Mouse (Mus musculus) heart, embryonic 16.5 days (tissue): Measurements from ENCODE around the gene Derl2. TPM values are rescaled to one million over a fixed set of nuclear protein-coding genes. Genes with fewer than 3 reads are reported as not detected.

Source experiments
- ATAC-seq: fragments of 200-750 bp; cut with Nextera tagmentation; replicated peaks from 2 replicates; pipeline ENCODE4 v1.8.0; 2017; ENCODE audit warnings: moderate number of reproducible peaks; ENCODE audit not compliant: insufficient read depth, low FRiP score; ENCODE audit errors: extremely low read depth
- H3K27ac ChIP-seq: fragments of 300-500 bp; sonication (generic); 2 replicates; pipeline ENCODE4 v1.5.1; 2014; ENCODE audit warnings: mild to moderate bottlenecking, low read length, control low read depth, moderate library complexity
- H3K27me3 ChIP-seq: fragments of 300-500 bp; sonication (generic); 2 replicates; pipeline ENCODE4 v1.6.1; 2014; ENCODE audit warnings: low read length, mixed read lengths; ENCODE audit not compliant: control insufficient read depth, insufficient read depth
- H3K36me3 ChIP-seq: fragments of 300-500 bp; sonication (generic); 2 replicates; pipeline ENCODE4 v1.6.1; 2014; ENCODE audit not compliant: control insufficient read depth, insufficient read depth
- H3K4me1 ChIP-seq: fragments of 300-500 bp; sonication (generic); 2 replicates; pipeline ENCODE4 v1.6.1; 2014; ENCODE audit warnings: low read length, mixed read lengths; ENCODE audit not compliant: control insufficient read depth, insufficient read depth
- H3K4me2 ChIP-seq: fragments of 300-500 bp; sonication (generic); 2 replicates; pipeline ENCODE4 v1.6.1; 2014; ENCODE audit warnings: low read depth, mild to moderate bottlenecking, control low read depth, low read length
- H3K4me3 ChIP-seq: fragments of 300-500 bp; sonication (generic); 2 replicates; pipeline ENCODE4 v1.5.1; 2014; ENCODE audit warnings: mild to moderate bottlenecking, control low read depth, low read length
- H3K9ac ChIP-seq: fragments of 300-500 bp; sonication (generic); 2 replicates; pipeline ENCODE4 v1.6.1; 2014; ENCODE audit warnings: low read length, control low read depth
- H3K9me3 ChIP-seq: fragments of 300-500 bp; sonication (generic); replicated peaks from 2 replicates; pipeline ENCODE4 v1.6.1; 2016; ENCODE audit warnings: low read length; ENCODE audit not compliant: control insufficient read depth
- WGBS: fragments of 180-500 bp; shearing (Covaris S2); extraction: QIAGEN DNeasy Blood & Tissue Kit; methylation state at CpG from one replicate; pipeline ENCODE4 v1.1.7; 2014; 5-methylcytosine and 5-hydroxymethylcytosine counted together
- polyA plus RNA-seq: library from polyadenylated mRNA; unstranded; fragments of >200 nt; fragmentation: Nextera tagmentation; extraction: Ambion mirVana; gene quantifications from 2 replicates; pipeline ENCODE4 v1.2.1, GENCODE M21; 2015

Gene Derl2
- 33.8 and 35.1 TPM in 2 replicates for polyA plus RNA-seq

- no peaks in the 10 kb centered on the region for H3K27me3 ChIP-seq
- WGBS = under 1% methylated on average over 69 of the region's 71 CpGs
- peak within 1 kb of the TSS; percentile 88 for H3K27ac ChIP-seq
- peak within 1 kb of the TSS; percentile 95 for H3K9ac ChIP-seq
- H3K4me1 ChIP-seq = peaks cover 21% of the 10 kb centered on the region
- no peaks in the 10 kb centered on the region for H3K9me3 ChIP-seq
- H3K4me2 ChIP-seq = peak within 1 kb of the TSS; percentile 97
- ATAC-seq = peak; percentile 99
- peaks cover 6% of the 10 kb centered on the region; the same call in 1 of the 2 replicates for H3K36me3 ChIP-seq
- peak within 1 kb of the TSS; percentile 91 for H3K4me3 ChIP-seq
These were observed at the start of gene Derl2, which contains the start of gene Mis12 for GRCm38 (mm10) chr11:71019201-71020068. Gene Derl2, minus strand, starts transcription at chr11:71019841. Gene Mis12, plus strand, starts transcription at chr11:71019611.

DNA sequence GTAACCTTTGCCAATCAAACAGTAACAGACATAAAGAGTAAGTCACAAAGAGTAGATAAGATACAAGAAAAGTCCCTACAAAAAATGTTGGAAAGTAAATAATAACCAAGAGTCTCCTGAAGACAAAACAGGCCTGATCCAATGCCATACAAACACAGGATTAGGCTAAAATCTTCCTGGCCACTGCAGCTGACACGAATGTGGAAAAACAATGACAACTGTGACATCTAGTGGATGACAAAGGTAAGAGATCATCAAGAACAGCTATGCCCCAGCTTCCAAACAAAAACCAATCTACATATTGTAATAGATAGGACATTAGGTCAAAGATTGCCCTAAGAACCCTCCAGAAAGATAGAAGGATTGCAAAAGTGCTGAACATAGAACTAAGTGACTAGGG, 32.9 kb upstream of the Derl2 start:
- H3K4me3 ChIP-seq = no peak overlapping the region
- no peaks in the 10 kb centered on the region for H3K4me1 ChIP-seq
- H3K9me3 ChIP-seq = no peaks in the 10 kb centered on the region
- H3K27ac ChIP-seq = no peak overlapping the region
- H3K4me2 ChIP-seq = no peak overlapping the region
- no peaks in the 10 kb centered on the region for H3K36me3 ChIP-seq
- H3K9ac ChIP-seq = no peak overlapping the region
- ATAC-seq = no peak
- 0% methylated on average over 1 of the region's 1 CpGs for WGBS
- H3K27me3 ChIP-seq = no peaks in the 10 kb centered on the region

- no peaks in the 10 kb centered on the region for H3K27me3 ChIP-seq
- no peak overlapping the region for H3K4me2 ChIP-seq
- no peak overlapping the region for H3K27ac ChIP-seq
- no peak overlapping the region for H3K9ac ChIP-seq
- no peaks in the 10 kb centered on the region for H3K36me3 ChIP-seq
- no peak overlapping the region for H3K4me3 ChIP-seq
- no peaks in the 10 kb centered on the region for H3K4me1 ChIP-seq
- 95% methylated on average over 5 of the region's 5 CpGs for WGBS
- ATAC-seq = no peak
- no peaks in the 10 kb centered on the region for H3K9me3 ChIP-seq
These were observed 20.1 kb upstream of the Derl2 start for GRCm38 (mm10) chr11:71039526-71040298.

- no peaks in the 10 kb centered on the region for H3K4me1 ChIP-seq
- peak within 1 kb of the TSS; percentile 51 for H3K4me3 ChIP-seq
- H3K9ac ChIP-seq = peak within 1 kb of the TSS; percentile 55
- 0 out of 2 replicates have a peak, but pooled peaks cover under 1% of the 10 kb centered on the region for H3K36me3 ChIP-seq
- ATAC-seq = peak; percentile 92
- under 1% methylated on average over 29 of the region's 31 CpGs for WGBS
- H3K4me2 ChIP-seq = peak within 1 kb of the TSS; percentile 64
- no peaks in the 10 kb centered on the region for H3K9me3 ChIP-seq
- no peaks in the 10 kb centered on the region for H3K27me3 ChIP-seq
- H3K27ac ChIP-seq = no peak within 1 kb of the TSS
These were observed 13.6 kb upstream of the Derl2 start, which contains the start of gene 6330403K07Rik for GRCm38 (mm10) chr11:71033163-71033761. Gene 6330403K07Rik, minus strand, starts transcription at chr11:71033513.

DNA sequence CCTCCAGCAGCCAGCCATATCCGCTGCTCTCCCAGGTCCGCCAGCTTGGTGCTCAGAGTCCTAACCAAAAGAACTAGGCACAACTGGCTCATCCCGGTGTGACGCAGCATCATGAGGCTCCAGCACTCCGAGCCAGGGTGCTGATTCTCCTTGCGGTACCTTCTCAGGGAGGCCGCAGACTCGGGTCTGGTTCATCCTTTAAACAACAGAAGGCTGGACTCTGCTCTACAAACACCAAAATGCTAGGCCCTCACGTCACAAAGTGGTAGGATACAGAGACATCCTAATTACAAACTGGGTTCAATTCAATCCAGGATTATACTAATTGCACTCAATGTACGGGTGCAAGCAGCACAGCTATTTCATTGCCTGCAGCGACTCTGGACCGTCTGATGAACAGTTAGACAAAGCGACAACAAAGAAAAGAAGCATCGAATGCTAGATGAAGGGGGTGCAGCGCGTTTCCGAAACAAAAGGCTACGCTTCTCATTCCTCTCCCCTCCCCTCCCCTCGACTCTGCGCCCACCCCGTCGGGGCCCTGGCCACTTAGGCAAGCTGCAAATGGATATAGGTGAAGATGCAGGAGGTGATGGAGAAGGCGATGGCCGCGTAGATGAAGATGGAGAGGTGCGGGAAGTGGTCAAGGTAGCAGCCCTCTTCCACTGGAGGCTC, 13.0 kb upstream of the Derl2 start:
- Histone ChIP-seq H3K27me3 (no peaks in the 10 kb centered on the region), H3K36me3 (peaks cover 7% of the 10 kb centered on the region), H3K9ac (peak overlapping the region; percentile 55), H3K9me3 (no peaks in the 10 kb centered on the region), H3K4me2 (peak overlapping the region; percentile 64), H3K4me3 (peak overlapping the region; percentile 51), H3K4me1 (no peaks in the 10 kb centered on the region), H3K27ac (no peak overlapping the region)
- 9% methylated on average over 26 of the region's 26 CpGs for WGBS
- no peak for ATAC-seq

DNA sequence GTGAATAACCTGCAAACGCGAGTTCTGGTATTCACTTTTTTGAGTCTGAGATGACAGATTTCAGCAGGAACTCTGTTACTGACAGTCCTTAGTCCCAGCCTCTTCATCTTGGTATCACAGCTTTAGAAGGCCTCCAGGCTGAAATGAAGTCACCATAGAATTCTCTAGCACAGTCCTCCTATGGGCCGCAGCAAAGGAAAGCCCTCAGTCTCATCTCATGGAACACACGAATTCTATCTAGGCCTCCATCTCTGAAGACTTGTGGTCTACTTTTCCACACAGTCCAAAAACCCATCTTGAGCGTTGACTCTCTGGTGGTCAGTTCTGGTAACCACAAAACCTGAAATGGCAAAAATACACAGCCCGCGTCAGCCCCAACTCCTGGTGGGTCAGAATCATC, 12.4 kb upstream of the Derl2 start:
- Histone ChIP-seq H3K27me3 (no peaks in the 10 kb centered on the region), H3K4me1 (no peaks in the 10 kb centered on the region), H3K9ac (no peak overlapping the region; the same call in 1 of the 2 replicates), H3K9me3 (no peaks in the 10 kb centered on the region), H3K27ac (no peak overlapping the region), H3K4me2 (peak overlapping the region; percentile 64), H3K4me3 (peak overlapping the region; percentile 51), H3K36me3 (peaks cover 11% of the 10 kb centered on the region)
- WGBS = 65% methylated on average over 7 of the region's 7 CpGs
- no peak for ATAC-seq

- 73% methylated on average over 3 of the region's 3 CpGs for WGBS
- no peaks in the 10 kb centered on the region for H3K27me3 ChIP-seq
These were observed 9.9 kb upstream of the Derl2 start for GRCm38 (mm10) chr11:71029403-71030118.

GRCm38 (mm10) chr11:71028280-71028679, 8.6 kb upstream of the Derl2 start:
- Histone ChIP-seq H3K4me3 (no peak overlapping the region), H3K9ac (no peak overlapping the region), H3K36me3 (peaks cover 30% of the 10 kb centered on the region), H3K4me1 (no peaks in the 10 kb centered on the region), H3K27ac (no peak overlapping the region), H3K27me3 (no peaks in the 10 kb centered on the region), H3K4me2 (no peak overlapping the region), H3K9me3 (no peaks in the 10 kb centered on the region)
- WGBS = 83% methylated on average over 3 of the region's 3 CpGs
- ATAC-seq = no peak

More at GRCm38 (mm10) chr11:71029403-71030118, 9.9 kb upstream of the Derl2 start:
- Histone ChIP-seq H3K27ac (no peak overlapping the region), H3K4me3 (no peak overlapping the region), H3K36me3 (peaks cover 30% of the 10 kb centered on the region), H3K4me1 (no peaks in the 10 kb centered on the region), H3K9ac (no peak overlapping the region), H3K4me2 (no peak overlapping the region), H3K9me3 (no peaks in the 10 kb centered on the region)
- no peak for ATAC-seq
